In genomic region chr11:95479458-95479857, GRCm38 (mm10) we compare ENCODE assay signal across 22 mouse cellular contexts. TPM values are rescaled to one million over a fixed set of nuclear protein-coding genes. Genes with fewer than 3 reads are reported as not detected.
DNase-seq lines count a peak whose midpoint lies in the region; ATAC-seq and TF ChIP-seq lines count a peak whose summit lies in the region.
"Had no signal": no experiment of that assay in that cellular context is flagged by ENCODE, and none has a peak within 500 bp of the region (broad histone marks: within the 10 kb centered on the region; RNA-seq: fewer than 3 reads in every experiment).

No protein-coding gene starts in this region.

- no peak overlapping the region for H3K9ac ChIP-seq in midbrain, postnatal 0 days (replicated peaks; ENCODE audit: low read length, poor library complexity, severe bottlenecking)
- no peak overlapping the region for H3K9ac ChIP-seq in midbrain, embryonic 14.5 days (replicated peaks; ENCODE audit: low read length)
- H3K9ac ChIP-seq in neural tube, embryonic 15.5 days (replicated peaks), result no peak overlapping the region
- H3K9ac ChIP-seq: forebrain, embryonic 15.5 days; hindbrain, embryonic 13.5 days; limb, embryonic 15.5 days; neural tube, embryonic 12.5 days had no signal

- no peak for ATAC-seq in midbrain, postnatal 0 days (ENCODE audit: low FRiP score)
- no peak for ATAC-seq in midbrain, embryonic 14.5 days (ENCODE audit: low FRiP score, low TSS enrichment)
- no peak for ATAC-seq in Patski
- no peak for ATAC-seq in neural tube, embryonic 15.5 days (ENCODE audit: low FRiP score)
- ATAC-seq: forebrain, embryonic 15.5 days had no signal

- 90% methylated on average over 4 of the region's 4 CpGs for WGBS in kidney, adult 2 months
- 80% methylated on average over 4 of the region's 4 CpGs for WGBS in midbrain, postnatal 0 days
- 78% methylated on average over 4 of the region's 4 CpGs for WGBS in midbrain, embryonic 14.5 days
- WGBS in neural tube, embryonic 15.5 days, result 78% methylated on average over 4 of the region's 4 CpGs
- WGBS in embryonic facial prominence, embryonic 10.5 days, result 86% methylated on average over 4 of the region's 4 CpGs

- TF ChIP-seq CTCF in kidney, adult 2 months (conservative IDR thresholded peaks at IDR 0.05; ENCODE audit: insufficient read depth, insufficient read length, low read depth, low read length), result 0 out of 2 replicates have a peak, but pooled peaks have one; percentile 5
- TF ChIP-seq CTCF in midbrain, postnatal 0 days (IDR thresholded peaks at IDR 0.05), result peak; percentile 37; the same call in 1 of the 2 replicates
- TF ChIP-seq CTCF in Patski (IDR thresholded peaks at IDR 0.05), result peak; percentile 51

- peaks cover 2% of the 10 kb centered on the region; the same call in 1 of the 2 replicates for H3K4me1 ChIP-seq in kidney, adult 2 months (ENCODE audit: control insufficient read depth, insufficient read depth, low read length)
- no peaks in the 10 kb centered on the region for H3K4me1 ChIP-seq in midbrain, postnatal 0 days (ENCODE audit: insufficient read depth, low read length)
- no peaks in the 10 kb centered on the region for H3K4me1 ChIP-seq in midbrain, embryonic 14.5 days (ENCODE audit: control insufficient read depth, insufficient read depth, low read length)
- H3K4me1 ChIP-seq in neural tube, embryonic 15.5 days, result peaks cover 7% of the 10 kb centered on the region
- H3K4me1 ChIP-seq in embryonic facial prominence, embryonic 10.5 days, result no peaks in the 10 kb centered on the region
- H3K4me1 ChIP-seq: forebrain, embryonic 15.5 days; hindbrain, embryonic 13.5 days; limb, embryonic 15.5 days; neural tube, embryonic 12.5 days had no signal

- H3K36me3 ChIP-seq in kidney, adult 2 months (ENCODE audit: control insufficient read depth, insufficient read depth, low read length), result peaks cover 1% of the 10 kb centered on the region
- peaks cover 3% of the 10 kb centered on the region; the same call in 1 of the 2 replicates for H3K36me3 ChIP-seq in midbrain, postnatal 0 days (ENCODE audit: insufficient read depth, low read length)
- peaks cover 31% of the 10 kb centered on the region for H3K36me3 ChIP-seq in midbrain, embryonic 14.5 days (ENCODE audit: control insufficient read depth, insufficient read depth, low read length)
- H3K36me3 ChIP-seq in neural tube, embryonic 15.5 days, result peaks cover 18% of the 10 kb centered on the region; the same call in 1 of the 2 replicates
- H3K36me3 ChIP-seq in embryonic facial prominence, embryonic 10.5 days (replicated peaks), result peaks cover 73% of the 10 kb centered on the region

- H3K27me3 ChIP-seq in kidney, adult 2 months (replicated peaks; ENCODE audit: control insufficient read depth, insufficient read depth, low read length), result no peaks in the 10 kb centered on the region
- no peaks in the 10 kb centered on the region for H3K27me3 ChIP-seq in midbrain, postnatal 0 days (ENCODE audit: insufficient read depth, low read length)
- H3K27me3 ChIP-seq in midbrain, embryonic 14.5 days (ENCODE audit: control insufficient read depth, insufficient read depth, low read length), result no peaks in the 10 kb centered on the region
- no peaks in the 10 kb centered on the region for H3K27me3 ChIP-seq in Patski
- no peaks in the 10 kb centered on the region for H3K27me3 ChIP-seq in neural tube, embryonic 15.5 days (replicated peaks)
- no peaks in the 10 kb centered on the region for H3K27me3 ChIP-seq in embryonic facial prominence, embryonic 10.5 days (replicated peaks; ENCODE audit: low read depth, poor library complexity, severe bottlenecking)
- H3K27me3 ChIP-seq: forebrain, embryonic 15.5 days; hindbrain, embryonic 13.5 days; limb, embryonic 15.5 days; megakaryocyte, embryonic 14.5 days; neural tube, embryonic 12.5 days had no signal

- H3K9me3 ChIP-seq in midbrain, postnatal 0 days (ENCODE audit: low read length), result no peaks in the 10 kb centered on the region
- H3K9me3 ChIP-seq in midbrain, embryonic 14.5 days (ENCODE audit: control insufficient read depth, low read length), result no peaks in the 10 kb centered on the region
- H3K9me3 ChIP-seq in neural tube, embryonic 15.5 days (replicated peaks), result no peaks in the 10 kb centered on the region
- H3K9me3 ChIP-seq in embryonic facial prominence, embryonic 10.5 days, result no peaks in the 10 kb centered on the region
- H3K9me3 ChIP-seq: forebrain, embryonic 15.5 days; hindbrain, embryonic 13.5 days; limb, embryonic 15.5 days; megakaryocyte, embryonic 14.5 days; neural tube, embryonic 12.5 days had no signal

- H3K27ac ChIP-seq in kidney, adult 2 months (ENCODE audit: insufficient read depth, low read depth, low read length), result no peak overlapping the region
- H3K27ac ChIP-seq in midbrain, postnatal 0 days (ENCODE audit: low read depth, low read length), result no peak overlapping the region
- no peak overlapping the region for H3K27ac ChIP-seq in midbrain, embryonic 14.5 days (replicated peaks; ENCODE audit: low read depth, low read length)
- no peak overlapping the region for H3K27ac ChIP-seq in neural tube, embryonic 15.5 days (replicated peaks)
- H3K27ac ChIP-seq in embryonic facial prominence, embryonic 10.5 days (replicated peaks), result no peak overlapping the region
- H3K27ac ChIP-seq: forebrain, embryonic 15.5 days; hindbrain, embryonic 13.5 days; limb, embryonic 15.5 days; neural tube, embryonic 12.5 days had no signal

- CTCF ChIA-PET in Patski (lab: Charles Lee), result interaction anchor here (0.9 to 2.3 kb wide), 2 partner anchors 10 to 23 kb away, joined by 3 to 6 read pairs; no protein-coding TSS in a partner anchor

- no peak for DNase-seq in kidney, adult 2 months
- DNase-seq in kidney, adult 9 months, result no peak
- DNase-seq in midbrain, postnatal 0 days (ENCODE audit: low spot score), result no peak
- no peak for DNase-seq in midbrain, embryonic 14.5 days
- no peak for DNase-seq in Patski (ENCODE audit: low read depth, low spot score)
- DNase-seq in embryonic facial prominence, embryonic 10.5 days (ENCODE audit: low spot score), result no peak
- DNase-seq: adrenal gland, adult 8-10 months; cerebellum, adult 11 months; cerebellum, postnatal 36 days; gastrocnemius, postnatal 14 days; heart, postnatal 14 days; kidney, adult 18-20 months; kidney, postnatal 36 days; right cerebral cortex, postnatal 14 days had no signal

- in situ Hi-C loops in Patski (cut with MboI; ENCODE audit: low pct_unique_long_range_greater_than_20kb), result no loop called here

- no peak for TF ChIP-seq POLR2A in kidney, adult 2 months (IDR thresholded peaks at IDR 0.05; ENCODE audit: low read depth, low read length)

- no peak overlapping the region for H3K4me3 ChIP-seq in kidney, adult 2 months (ENCODE audit: insufficient read depth, low read depth, low read length)
- H3K4me3 ChIP-seq in midbrain, postnatal 0 days (ENCODE audit: low read depth, low read length), result no peak overlapping the region
- H3K4me3 ChIP-seq in midbrain, embryonic 14.5 days (replicated peaks; ENCODE audit: low read depth, low read length), result no peak overlapping the region
- no peak overlapping the region for H3K4me3 ChIP-seq in neural tube, embryonic 15.5 days (replicated peaks)
- H3K4me3 ChIP-seq in embryonic facial prominence, embryonic 10.5 days, result no peak overlapping the region
- H3K4me3 ChIP-seq: erythroblast, embryonic 14.5 days; forebrain, embryonic 15.5 days; hindbrain, embryonic 13.5 days; limb, embryonic 15.5 days; megakaryocyte, embryonic 14.5 days; neural tube, embryonic 12.5 days had no signal

- H3K4me2 ChIP-seq in midbrain, postnatal 0 days (ENCODE audit: low read depth, low read length, poor library complexity, severe bottlenecking), result no peak overlapping the region
- H3K4me2 ChIP-seq in midbrain, embryonic 14.5 days (ENCODE audit: low read length), result no peak overlapping the region
- H3K4me2 ChIP-seq in neural tube, embryonic 15.5 days, result no peak overlapping the region
- H3K4me2 ChIP-seq: forebrain, embryonic 15.5 days; hindbrain, embryonic 13.5 days; limb, embryonic 15.5 days; neural tube, embryonic 12.5 days had no signal

- POLR2A ChIA-PET in Patski (lab: Charles Lee), result interaction anchor here (1.6 kb wide), 1 partner anchor 20 kb away, joined by 5 read pairs; no protein-coding TSS in a partner anchor

RNA-seq across cellular contexts. Expression of gene Nxph3, which starts 34.9 kb away (rescaled TPM):
- 4.1 and 4.2 TPM in 2 replicates for polyA plus RNA-seq in kidney, adult 2 months (2012; rRNA removed)
- 22.3 and 22.8 TPM in 2 replicates for total RNA-seq in midbrain, postnatal 0 days (2014; rRNA removed)
- polyA plus RNA-seq in midbrain, postnatal 0 days (2015; fragmentation: Nextera tagmentation; extraction: Ambion mirVana), result 5.1 and 5.6 TPM in 2 replicates
- polyA plus RNA-seq in midbrain, embryonic 14.5 days (2014; fragmentation: Nextera tagmentation; extraction: Ambion mirVana), result 1.9 and 4.6 TPM in 2 replicates
- 0.73 TPM for polyA plus RNA-seq in Patski (2021)
- polyA plus RNA-seq in neural tube, embryonic 15.5 days (2015; fragmentation: Nextera tagmentation; extraction: Ambion mirVana), result 1.8 and 2.0 TPM in 2 replicates
- polyA plus RNA-seq in embryonic facial prominence, embryonic 10.5 days (2016; fragmentation: Nextera tagmentation; extraction: Ambion mirVana), result 0.50 and 0.54 TPM in 2 replicates
- total RNA-seq: monocyte, adult 5-6 weeks had no signal
- polyA plus RNA-seq: erythroblast, embryonic 14.5 days had no signal
